Mouse (Mus musculus): ENCODE results near the gene Sorcs2. TPM values are rescaled to one million over a fixed set of nuclear protein-coding genes. Genes with fewer than 3 reads are reported as not detected.

The Sorcs2 gene
- polyA plus RNA-seq (2015; fragmentation: Nextera tagmentation; extraction: Ambion mirVana) = 3.5 and 3.7 TPM in 2 replicates

- TF ChIP-seq CTCF (IDR thresholded peaks at IDR 0.05; ENCODE audit: low read depth) = peak; percentile 95
- ATAC-seq = peak; percentile 75
- Histone ChIP-seq H3K9me3 (ENCODE audit: control insufficient read depth) (no peaks in the 10 kb centered on the region), H3K4me1 (replicated peaks; ENCODE audit: control insufficient read depth, insufficient read depth, low read length) (0 out of 2 replicates have a peak, but pooled peaks cover 2% of the 10 kb centered on the region), H3K36me3 (ENCODE audit: control insufficient read depth, insufficient read depth) (no peaks in the 10 kb centered on the region), H3K27ac (ENCODE audit: low read depth, low read length) (no peak within 1 kb of the TSS; the same call in 1 of the 2 replicates), H3K4me2 (replicated peaks; ENCODE audit: low read depth) (peak within 1 kb of the TSS; percentile 99), H3K27me3 (replicated peaks; ENCODE audit: control insufficient read depth, insufficient read depth, low read length) (0 out of 2 replicates have a peak, but pooled peaks cover 9% of the 10 kb centered on the region), H3K9ac (ENCODE audit: low read depth, low read length) (peak within 1 kb of the TSS; percentile 66), H3K4me3 (ENCODE audit: low read depth, low read length) (peak within 1 kb of the TSS; percentile 74)
- WGBS = under 1% methylated on average over 27 of the region's 45 CpGs
Measured at GRCm38 (mm10) chr5:36397837-36398282, at the start of gene Sorcs2. Gene Sorcs2 (minus strand): TSS chr5:36398139.

GRCm38 (mm10) chr5:36446166-36446890 lies 48.4 kb upstream of the Sorcs2 start:
- Histone ChIP-seq H3K27me3 (replicated peaks; ENCODE audit: control insufficient read depth, insufficient read depth, low read length) (0 out of 2 replicates have a peak, but pooled peaks cover 2% of the 10 kb centered on the region), H3K36me3 (ENCODE audit: control insufficient read depth, insufficient read depth) (no peaks in the 10 kb centered on the region), H3K27ac (ENCODE audit: low read depth, low read length) (no peak overlapping the region), H3K4me1 (replicated peaks; ENCODE audit: control insufficient read depth, insufficient read depth, low read length) (no peaks in the 10 kb centered on the region), H3K4me2 (replicated peaks; ENCODE audit: low read depth) (no peak overlapping the region), H3K9me3 (ENCODE audit: control insufficient read depth) (no peaks in the 10 kb centered on the region), H3K9ac (ENCODE audit: low read depth, low read length) (no peak overlapping the region), H3K4me3 (ENCODE audit: low read depth, low read length) (no peak overlapping the region)
- no peak for TF ChIP-seq CTCF (IDR thresholded peaks at IDR 0.05; ENCODE audit: low read depth)
- 45% methylated on average over 9 of the region's 9 CpGs for WGBS
- ATAC-seq = no peak

GRCm38 (mm10) chr5:36445028-36445427 lies 47.1 kb upstream of the Sorcs2 start:
- Histone ChIP-seq H3K9me3 (ENCODE audit: control insufficient read depth) (no peaks in the 10 kb centered on the region), H3K27me3 (replicated peaks; ENCODE audit: control insufficient read depth, insufficient read depth, low read length) (0 out of 2 replicates have a peak, but pooled peaks cover 2% of the 10 kb centered on the region), H3K36me3 (ENCODE audit: control insufficient read depth, insufficient read depth) (no peaks in the 10 kb centered on the region), H3K9ac (ENCODE audit: low read depth, low read length) (no peak overlapping the region), H3K4me1 (replicated peaks; ENCODE audit: control insufficient read depth, insufficient read depth, low read length) (no peaks in the 10 kb centered on the region), H3K4me3 (ENCODE audit: low read depth, low read length) (no peak overlapping the region), H3K27ac (ENCODE audit: low read depth, low read length) (no peak overlapping the region), H3K4me2 (replicated peaks; ENCODE audit: low read depth) (no peak overlapping the region)
- WGBS = 32% methylated on average over 8 of the region's 8 CpGs
- ATAC-seq = no peak
- TF ChIP-seq CTCF (IDR thresholded peaks at IDR 0.05; ENCODE audit: low read depth) = no peak

- Histone ChIP-seq H3K9me3 (ENCODE audit: control insufficient read depth) (no peaks in the 10 kb centered on the region), H3K9ac (ENCODE audit: low read depth, low read length) (no peak overlapping the region), H3K4me2 (replicated peaks; ENCODE audit: low read depth) (no peak overlapping the region), H3K27me3 (replicated peaks; ENCODE audit: control insufficient read depth, insufficient read depth, low read length) (0 out of 2 replicates have a peak, but pooled peaks cover 2% of the 10 kb centered on the region), H3K4me3 (ENCODE audit: low read depth, low read length) (no peak overlapping the region), H3K27ac (ENCODE audit: low read depth, low read length) (no peak overlapping the region), H3K36me3 (ENCODE audit: control insufficient read depth, insufficient read depth) (no peaks in the 10 kb centered on the region), H3K4me1 (replicated peaks; ENCODE audit: control insufficient read depth, insufficient read depth, low read length) (no peaks in the 10 kb centered on the region)
- WGBS = 56% methylated on average over 4 of the region's 4 CpGs
- TF ChIP-seq CTCF (IDR thresholded peaks at IDR 0.05; ENCODE audit: low read depth) = no peak
- no peak for ATAC-seq
Measured at GRCm38 (mm10) chr5:36444611-36445010, 46.7 kb upstream of the Sorcs2 start.

GRCm38 (mm10) chr5:36440741-36441140 lies 42.8 kb upstream of the Sorcs2 start:
- no peak for TF ChIP-seq CTCF (IDR thresholded peaks at IDR 0.05; ENCODE audit: low read depth)
- 62% methylated on average over 3 of the region's 3 CpGs for WGBS
- H3K4me3 ChIP-seq (ENCODE audit: low read depth, low read length) = no peak overlapping the region
- H3K4me1 ChIP-seq (replicated peaks; ENCODE audit: control insufficient read depth, insufficient read depth, low read length) = no peaks in the 10 kb centered on the region
- ATAC-seq = no peak
- H3K9ac ChIP-seq (ENCODE audit: low read depth, low read length) = no peak overlapping the region
- no peak overlapping the region for H3K27ac ChIP-seq (ENCODE audit: low read depth, low read length)
- no peaks in the 10 kb centered on the region for H3K9me3 ChIP-seq (ENCODE audit: control insufficient read depth)
- H3K36me3 ChIP-seq (ENCODE audit: control insufficient read depth, insufficient read depth) = no peaks in the 10 kb centered on the region
- H3K4me2 ChIP-seq (replicated peaks; ENCODE audit: low read depth) = no peak overlapping the region
- 0 out of 2 replicates have a peak, but pooled peaks cover 2% of the 10 kb centered on the region for H3K27me3 ChIP-seq (replicated peaks; ENCODE audit: control insufficient read depth, insufficient read depth, low read length)

- WGBS = 65% methylated on average over 4 of the region's 4 CpGs
- Histone ChIP-seq H3K4me1 (replicated peaks; ENCODE audit: control insufficient read depth, insufficient read depth, low read length) (no peaks in the 10 kb centered on the region), H3K4me3 (ENCODE audit: low read depth, low read length) (no peak overlapping the region), H3K9ac (ENCODE audit: low read depth, low read length) (no peak overlapping the region), H3K27ac (ENCODE audit: low read depth, low read length) (no peak overlapping the region), H3K9me3 (ENCODE audit: control insufficient read depth) (no peaks in the 10 kb centered on the region), H3K4me2 (replicated peaks; ENCODE audit: low read depth) (no peak overlapping the region), H3K36me3 (ENCODE audit: control insufficient read depth, insufficient read depth) (no peaks in the 10 kb centered on the region), H3K27me3 (replicated peaks; ENCODE audit: control insufficient read depth, insufficient read depth, low read length) (no peaks in the 10 kb centered on the region)
- TF ChIP-seq CTCF (IDR thresholded peaks at IDR 0.05; ENCODE audit: low read depth) = no peak
- no peak for ATAC-seq
Measured at GRCm38 (mm10) chr5:36436858-36437257, 38.9 kb upstream of the Sorcs2 start.

Measured in intestine, postnatal 0 days (tissue).